18 mouse cellular contexts compared by ENCODE assay signal in genomic region chr3:96599411-96599810, GRCm38 (mm10). TPM values are rescaled to one million over a fixed set of nuclear protein-coding genes. Genes with fewer than 3 reads are reported as not detected.
DNase-seq lines count a peak whose midpoint lies in the region; ATAC-seq and TF ChIP-seq lines count a peak whose summit lies in the region.
"Had no signal": no experiment of that assay in that cellular context is flagged by ENCODE, and none has a peak within 500 bp of the region (broad histone marks: within the 10 kb centered on the region; RNA-seq: fewer than 3 reads in every experiment).

No protein-coding gene starts in this region.

- H3K27ac ChIP-seq in heart, embryonic 13.5 days (replicated peaks) = no peak overlapping the region
- H3K27ac ChIP-seq in heart, adult 2 months = no peak overlapping the region
- H3K27ac ChIP-seq in embryonic facial prominence, embryonic 10.5 days (replicated peaks) = peak overlapping the region; percentile 81; the same call in 1 of the 2 replicates
- H3K27ac ChIP-seq in forebrain, embryonic 14.5 days (ENCODE audit: low read depth, low read length) = no peak overlapping the region
- no peak overlapping the region for H3K27ac ChIP-seq in midbrain, embryonic 14.5 days (replicated peaks; ENCODE audit: low read depth, low read length)

- no peak overlapping the region for H3K9ac ChIP-seq in heart, embryonic 13.5 days
- H3K9ac ChIP-seq in heart, adult 2 months (ENCODE audit: low read depth, low read length) = no peak overlapping the region
- H3K9ac ChIP-seq in forebrain, embryonic 14.5 days (ENCODE audit: low read length) = no peak overlapping the region
- no peak overlapping the region for H3K9ac ChIP-seq in midbrain, embryonic 14.5 days (replicated peaks; ENCODE audit: low read length)
- H3K9ac ChIP-seq: stomach, embryonic 15.5 days had no signal

- H3K4me1 ChIP-seq in heart, embryonic 13.5 days = peaks cover 70% of the 10 kb centered on the region
- peaks cover 13% of the 10 kb centered on the region for H3K4me1 ChIP-seq in heart, adult 2 months (ENCODE audit: control insufficient read depth, insufficient read depth, low read length)
- peaks cover 79% of the 10 kb centered on the region for H3K4me1 ChIP-seq in embryonic facial prominence, embryonic 10.5 days
- peaks cover 58% of the 10 kb centered on the region for H3K4me1 ChIP-seq in forebrain, embryonic 14.5 days (ENCODE audit: control insufficient read depth, insufficient read depth, low read length)
- peaks cover 69% of the 10 kb centered on the region for H3K4me1 ChIP-seq in midbrain, embryonic 14.5 days (ENCODE audit: control insufficient read depth, insufficient read depth, low read length)

- 82% methylated on average over 3 of the region's 3 CpGs for WGBS in heart, embryonic 13.5 days
- WGBS in heart, adult 2 months = 97% methylated on average over 3 of the region's 3 CpGs
- 63% methylated on average over 3 of the region's 3 CpGs for WGBS in embryonic facial prominence, embryonic 10.5 days
- 73% methylated on average over 3 of the region's 3 CpGs for WGBS in forebrain, embryonic 14.5 days
- 76% methylated on average over 3 of the region's 3 CpGs for WGBS in midbrain, embryonic 14.5 days

- no peak for TF ChIP-seq CTCF in heart, adult 2 months (IDR thresholded peaks at IDR 0.05)

- peak overlapping the region; percentile 63; the same call in 1 of the 2 replicates for H3K4me3 ChIP-seq in heart, embryonic 13.5 days
- H3K4me3 ChIP-seq in heart, adult 2 months = no peak overlapping the region
- H3K4me3 ChIP-seq in embryonic facial prominence, embryonic 10.5 days = peak overlapping the region; percentile 59; the same call in 1 of the 2 replicates
- no peak overlapping the region for H3K4me3 ChIP-seq in forebrain, embryonic 14.5 days (ENCODE audit: low read depth, low read length)
- no peak overlapping the region for H3K4me3 ChIP-seq in midbrain, embryonic 14.5 days (replicated peaks; ENCODE audit: low read depth, low read length)

- no peaks in the 10 kb centered on the region for H3K9me3 ChIP-seq in heart, embryonic 13.5 days
- H3K9me3 ChIP-seq in embryonic facial prominence, embryonic 10.5 days = no peaks in the 10 kb centered on the region
- H3K9me3 ChIP-seq in forebrain, embryonic 14.5 days (replicated peaks; ENCODE audit: control insufficient read depth, low read length) = no peaks in the 10 kb centered on the region
- H3K9me3 ChIP-seq in midbrain, embryonic 14.5 days (ENCODE audit: control insufficient read depth, low read length) = no peaks in the 10 kb centered on the region
- H3K9me3 ChIP-seq: stomach, embryonic 15.5 days had no signal

- DNase-seq in heart, adult 2 months = no peak
- no peak for DNase-seq in embryonic facial prominence, embryonic 10.5 days (ENCODE audit: low spot score)
- no peak for DNase-seq in forebrain, embryonic 14.5 days (ENCODE audit: low spot score)
- DNase-seq in midbrain, embryonic 14.5 days = no peak
- no peak for DNase-seq in T-cell, adult 2 months (ENCODE audit: low spot score)
- no peak for DNase-seq in retina, embryonic 14.5 days (ENCODE audit: low spot score)
- DNase-seq: lung, adult 18-20 months; right cerebral cortex, postnatal 4 days; thymus, postnatal 36 days had no signal

- H3K36me3 ChIP-seq in heart, embryonic 13.5 days = peaks cover 17% of the 10 kb centered on the region
- H3K36me3 ChIP-seq in heart, adult 2 months (ENCODE audit: control insufficient read depth, insufficient read depth, low read length) = peaks cover 16% of the 10 kb centered on the region
- H3K36me3 ChIP-seq in embryonic facial prominence, embryonic 10.5 days (replicated peaks) = peaks cover 11% of the 10 kb centered on the region
- H3K36me3 ChIP-seq in forebrain, embryonic 14.5 days (ENCODE audit: control insufficient read depth, insufficient read depth, low read length) = no peaks in the 10 kb centered on the region
- no peaks in the 10 kb centered on the region for H3K36me3 ChIP-seq in midbrain, embryonic 14.5 days (ENCODE audit: control insufficient read depth, insufficient read depth, low read length)
- H3K36me3 ChIP-seq: stomach, embryonic 15.5 days had no signal

- TF ChIP-seq POLR2A in heart, adult 2 months (IDR thresholded peaks at IDR 0.05; ENCODE audit: insufficient read depth, low read depth, low read length) = no peak

- intact Hi-C loops in heart, adult 2 months (cut with DNase I) = no loop called here

- H3K27me3 ChIP-seq in heart, embryonic 13.5 days (replicated peaks) = no peaks in the 10 kb centered on the region
- no peaks in the 10 kb centered on the region for H3K27me3 ChIP-seq in heart, adult 2 months (ENCODE audit: control insufficient read depth, insufficient read depth, low read length)
- peaks cover 54% of the 10 kb centered on the region for H3K27me3 ChIP-seq in embryonic facial prominence, embryonic 10.5 days (replicated peaks; ENCODE audit: low read depth, poor library complexity, severe bottlenecking)
- H3K27me3 ChIP-seq in forebrain, embryonic 14.5 days (replicated peaks; ENCODE audit: control insufficient read depth, insufficient read depth, low read length) = no peaks in the 10 kb centered on the region
- H3K27me3 ChIP-seq in midbrain, embryonic 14.5 days (ENCODE audit: control insufficient read depth, insufficient read depth, low read length) = no peaks in the 10 kb centered on the region

- ATAC-seq in heart, embryonic 13.5 days (ENCODE audit: extremely low read depth, insufficient number of reproducible peaks, low FRiP score, low TSS enrichment) = no peak
- ATAC-seq in forebrain, embryonic 14.5 days = no peak
- no peak for ATAC-seq in midbrain, embryonic 14.5 days (ENCODE audit: low FRiP score, low TSS enrichment)
- ATAC-seq: intestine, embryonic 16.5 days had no signal

- no peak for TF ChIP-seq EP300 in heart, adult 2 months (IDR thresholded peaks at IDR 0.05; ENCODE audit: insufficient read depth, low read depth, low read length)

- H3K4me2 ChIP-seq in heart, embryonic 13.5 days = peak overlapping the region; percentile 77; the same call in 1 of the 2 replicates
- H3K4me2 ChIP-seq in forebrain, embryonic 14.5 days (ENCODE audit: low read length) = peak overlapping the region; percentile 99; the same call in 1 of the 2 replicates
- peak overlapping the region; percentile 100; the same call in 1 of the 2 replicates for H3K4me2 ChIP-seq in midbrain, embryonic 14.5 days (ENCODE audit: low read length)

- peaks cover 2% of the 10 kb centered on the region for H3K79me2 ChIP-seq in heart, adult 2 months (replicated peaks; ENCODE audit: control insufficient read depth, insufficient read depth, low read length)

RNA-seq across cellular contexts. Expression of gene Lix1l, which starts 1.5 kb away (rescaled TPM):
- 4.6 and 5.2 TPM in 2 replicates for polyA plus RNA-seq in heart, embryonic 13.5 days (2015; fragmentation: Nextera tagmentation; extraction: Ambion mirVana)
- total RNA-seq in heart, adult 2 months (2021) = 10 to 100 TPM; 24.7 to 25.3 TPM
- 25.2 and 39.9 TPM in 2 replicates for polyA plus RNA-seq in heart, adult 2 months (2012; rRNA removed)
- 5.2 and 5.6 TPM in 2 replicates for polyA plus RNA-seq in embryonic facial prominence, embryonic 10.5 days (2016; fragmentation: Nextera tagmentation; extraction: Ambion mirVana)
- 7.4 and 7.8 TPM in 2 replicates for polyA plus RNA-seq in forebrain, embryonic 14.5 days (2014; fragmentation: Nextera tagmentation; extraction: Ambion mirVana)
- 6.7 and 7.5 TPM in 2 replicates for polyA plus RNA-seq in midbrain, embryonic 14.5 days (2014; fragmentation: Nextera tagmentation; extraction: Ambion mirVana)

RNA-seq across cellular contexts. Expression of gene Ankrd34a, which starts 3.0 kb away (rescaled TPM):
- 6.5 and 8.1 TPM in 2 replicates for polyA plus RNA-seq in heart, embryonic 13.5 days (2015; fragmentation: Nextera tagmentation; extraction: Ambion mirVana)
- total RNA-seq in heart, adult 2 months (2021) = 1 to 10 TPM; 1.3 to 2.4 TPM
- polyA plus RNA-seq in heart, adult 2 months (2012; rRNA removed) = 2.1 and 3.1 TPM in 2 replicates
- polyA plus RNA-seq in embryonic facial prominence, embryonic 10.5 days (2016; fragmentation: Nextera tagmentation; extraction: Ambion mirVana) = 0.66 and 0.99 TPM in 2 replicates
- polyA plus RNA-seq in forebrain, embryonic 14.5 days (2014; fragmentation: Nextera tagmentation; extraction: Ambion mirVana) = 11.8 and 14.9 TPM in 2 replicates
- polyA plus RNA-seq in midbrain, embryonic 14.5 days (2014; fragmentation: Nextera tagmentation; extraction: Ambion mirVana) = 12.0 and 13.7 TPM in 2 replicates
- total RNA-seq: common myeloid progenitor, adult 5-6 weeks; megakaryocyte progenitor cell, adult 5-6 weeks had no signal

RNA-seq across cellular contexts. Expression of gene Polr3gl, which starts 5.4 kb away (rescaled TPM):
- 33.5 and 36.1 TPM in 2 replicates for polyA plus RNA-seq in heart, embryonic 13.5 days (2015; fragmentation: Nextera tagmentation; extraction: Ambion mirVana)
- 10 to 100 TPM; 24.3 to 35.0 TPM for total RNA-seq in heart, adult 2 months (2021)
- polyA plus RNA-seq in heart, adult 2 months (2012; rRNA removed) = 20.1 and 21.9 TPM in 2 replicates
- polyA plus RNA-seq in embryonic facial prominence, embryonic 10.5 days (2016; fragmentation: Nextera tagmentation; extraction: Ambion mirVana) = 30.0 and 33.1 TPM in 2 replicates
- polyA plus RNA-seq in forebrain, embryonic 14.5 days (2014; fragmentation: Nextera tagmentation; extraction: Ambion mirVana) = 8.0 and 8.2 TPM in 2 replicates
- polyA plus RNA-seq in midbrain, embryonic 14.5 days (2014; fragmentation: Nextera tagmentation; extraction: Ambion mirVana) = 14.8 and 17.1 TPM in 2 replicates

RNA-seq across cellular contexts. Expression of gene Gm16253, which starts 22.6 kb away (rescaled TPM):
- polyA plus RNA-seq in heart, embryonic 13.5 days (2015; fragmentation: Nextera tagmentation; extraction: Ambion mirVana) = 1.6 and 1.7 TPM in 2 replicates
- 1 to 10 TPM; 1.8 to 2.8 TPM for total RNA-seq in heart, adult 2 months (2021)
- not detected in 2 replicates for polyA plus RNA-seq in heart, adult 2 months (2012; rRNA removed)
- 1.6 and 1.9 TPM in 2 replicates for polyA plus RNA-seq in embryonic facial prominence, embryonic 10.5 days (2016; fragmentation: Nextera tagmentation; extraction: Ambion mirVana)
- 0.45 TPM in 1 of 2 replicates, not detected in the other for polyA plus RNA-seq in forebrain, embryonic 14.5 days (2014; fragmentation: Nextera tagmentation; extraction: Ambion mirVana)
- polyA plus RNA-seq in midbrain, embryonic 14.5 days (2014; fragmentation: Nextera tagmentation; extraction: Ambion mirVana) = 0.43 and 0.45 TPM in 2 replicates
- total RNA-seq: adrenal gland, adult 18-20 months; common myeloid progenitor, adult 5-6 weeks; left cerebral cortex, postnatal 25 days; megakaryocyte progenitor cell, adult 5-6 weeks had no signal
- polyA plus RNA-seq: gonadal fat pad, adult 2 months; large intestine, adult 2 months had no signal

RNA-seq across cellular contexts. Expression of gene Rbm8a, which starts 30.3 kb away (rescaled TPM):
- polyA plus RNA-seq in heart, embryonic 13.5 days (2015; fragmentation: Nextera tagmentation; extraction: Ambion mirVana) = 80.7 and 84.5 TPM in 2 replicates
- total RNA-seq in heart, adult 2 months (2021) = 10 to 100 TPM; 29.5 to 33.9 TPM
- 8.4 and 12.0 TPM in 2 replicates for polyA plus RNA-seq in heart, adult 2 months (2012; rRNA removed)
- polyA plus RNA-seq in embryonic facial prominence, embryonic 10.5 days (2016; fragmentation: Nextera tagmentation; extraction: Ambion mirVana) = 242 and 244 TPM in 2 replicates
- polyA plus RNA-seq in forebrain, embryonic 14.5 days (2014; fragmentation: Nextera tagmentation; extraction: Ambion mirVana) = 132 and 136 TPM in 2 replicates
- polyA plus RNA-seq in midbrain, embryonic 14.5 days (2014; fragmentation: Nextera tagmentation; extraction: Ambion mirVana) = 125 and 139 TPM in 2 replicates

Comparison
In these comparisons a context has a peak if more than half of its experiments do, and no peak if none do; other contexts are left out.
1. H3K4me3 ChIP-seq: peak in heart, embryonic 13.5 days (single experiment) and embryonic facial prominence, embryonic 10.5 days (single experiment); none in heart, adult 2 months (single experiment), forebrain, embryonic 14.5 days (single experiment) and midbrain, embryonic 14.5 days (single experiment).
2. Peak in every context shown above with its lines, with median percentiles within 50 percentile points of each other: H3K4me2 ChIP-seq.